Mouse (Mus musculus) MEL (cell line): Measurements from ENCODE around the gene Sgsm2. TPM values are rescaled to one million over a fixed set of nuclear protein-coding genes. Genes with fewer than 3 reads are reported as not detected.

Source experiments
- DNase-seq: peaks from one replicate; pipeline ENCODE4 v3.0.0; 2011; ENCODE audit warnings: low read depth, low spot score
- H3K27ac ChIP-seq: 2 replicates; pipeline ENCODE4 v1.5.1; 2012; ENCODE audit warnings: low read depth, mild to moderate bottlenecking, control low read depth, low read length, moderate library complexity; ENCODE audit not compliant: control insufficient read depth
- H3K27me3 ChIP-seq, 2 experiments: fragments of 150-350 bp in 1 of 2; sonication (generic) in 1 of 2; 2 replicates each; pipeline ENCODE4 v1.6.1; 2012; ENCODE audit warnings: low read length in 2 of 2, mild to moderate bottlenecking in 2 of 2, improper control_type of control experiment in 1 of 2, moderate library complexity in 1 of 2; ENCODE audit not compliant: insufficient read depth in 2 of 2, control insufficient read depth in 1 of 2
- H3K36me3 ChIP-seq, 2 experiments: 2 replicates each; pipeline ENCODE4 v1.6.1; 2012 to 2014; ENCODE audit warnings: low read length in 2 of 2, improper control_type of control experiment in 1 of 2, inconsistent platforms in 1 of 2, mild to moderate bottlenecking in 1 of 2; ENCODE audit not compliant: insufficient read depth in 2 of 2, control insufficient read depth in 1 of 2
- H3K4me1 ChIP-seq, 2 experiments: fragments of 150-350 bp in 1 of 2; sonication (generic) in 1 of 2; 2 replicates each; pipeline ENCODE4 v1.6.1; 2012; ENCODE audit warnings: low read length in 2 of 2, improper control_type of control experiment in 1 of 2, mild to moderate bottlenecking in 1 of 2; ENCODE audit not compliant: insufficient read depth in 2 of 2, control insufficient read depth in 1 of 2
- H3K4me3 ChIP-seq, 2 experiments: fragments of 150-350 bp in 1 of 2; sonication (generic) in 1 of 2; 2 replicates each; pipeline ENCODE4 v1.5.1; 2012; ENCODE audit warnings: low read depth in 2 of 2, low read length in 2 of 2, mild to moderate bottlenecking in 2 of 2, moderate library complexity in 2 of 2, control low read depth in 1 of 2, improper control_type of control experiment in 1 of 2; ENCODE audit not compliant: control insufficient read depth in 1 of 2, insufficient read depth in 1 of 2
- H3K79me2 ChIP-seq: 2 replicates; pipeline ENCODE4 v1.6.1; 2012; ENCODE audit warnings: mild to moderate bottlenecking, low read length, moderate library complexity; ENCODE audit not compliant: control insufficient read depth, poor library complexity, insufficient read depth
- H3K9ac ChIP-seq: 2 replicates; pipeline ENCODE4 v1.6.1; 2012; ENCODE audit warnings: low read depth, mild to moderate bottlenecking, control low read depth, low read length, moderate library complexity; ENCODE audit not compliant: control insufficient read depth, poor library complexity, severe bottlenecking
- H3K9me3 ChIP-seq: fragments of 150-350 bp; sonication (generic); replicated peaks from 2 replicates; pipeline ENCODE4 v1.6.1; 2012; ENCODE audit warnings: mild to moderate bottlenecking, low read length, improper control_type of control experiment, moderate library complexity; ENCODE audit not compliant: insufficient read depth
- CHD2 ChIP-seq: IDR thresholded peaks from 2 replicates; pipeline ENCODE4 v1.6.1; 2011; ENCODE audit warnings: low read length, improper control_type of control experiment
- EP300 ChIP-seq, 2 experiments: IDR thresholded peaks; 2 replicates each; pipeline ENCODE4 v1.6.1; 2011; ENCODE audit warnings: improper control_type of control experiment in 2 of 2, low read length in 2 of 2, low read depth in 1 of 2, mild to moderate bottlenecking in 1 of 2
- ETS1 ChIP-seq: IDR thresholded peaks from 2 replicates; pipeline ENCODE4 v1.6.1; 2012; ENCODE audit warnings: low read depth, mild to moderate bottlenecking, inconsistent platforms, low read length, improper control_type of control experiment, moderate library complexity
- GABPA ChIP-seq: IDR thresholded peaks from 2 replicates; pipeline ENCODE4 v1.6.1; 2012; ENCODE audit warnings: low read depth, mild to moderate bottlenecking, inconsistent platforms, low read length, improper control_type of control experiment, moderate library complexity
- GATA1 ChIP-seq: IDR thresholded peaks from 2 replicates; pipeline ENCODE4 v1.6.1; 2011; ENCODE audit warnings: low read depth, low read length, improper control_type of control experiment
- JUND ChIP-seq: IDR thresholded peaks from 2 replicates; pipeline ENCODE4 v1.6.1; 2011; ENCODE audit warnings: low read depth, mild to moderate bottlenecking, improper control_type of control experiment, low read length
- MAFK ChIP-seq: IDR thresholded peaks from 2 replicates; pipeline ENCODE4 v1.6.1; 2011; ENCODE audit warnings: low read depth, mild to moderate bottlenecking, low read length, improper control_type of control experiment, borderline replicate concordance
- MAZ ChIP-seq: IDR thresholded peaks from 2 replicates; pipeline ENCODE4 v1.6.1; 2012; ENCODE audit warnings: low read depth, mild to moderate bottlenecking, inconsistent platforms, low read length, improper control_type of control experiment
- MEF2A ChIP-seq: IDR thresholded peaks from 2 replicates; pipeline ENCODE4 v1.6.1; 2014; ENCODE audit warnings: low read depth, mild to moderate bottlenecking, inconsistent platforms, low read length, improper control_type of control experiment; ENCODE audit not compliant: poor library complexity, insufficient replicate concordance, severe bottlenecking; ENCODE audit errors: extremely low read depth
- MXI1 ChIP-seq: IDR thresholded peaks from 2 replicates; pipeline ENCODE4 v1.6.1; 2011; ENCODE audit warnings: mild to moderate bottlenecking, low read depth, low read length, improper control_type of control experiment
- MYC ChIP-seq: IDR thresholded peaks from 2 replicates; pipeline ENCODE4 v1.6.1; 2011; ENCODE audit warnings: low read depth, mild to moderate bottlenecking, low read length, improper control_type of control experiment, moderate library complexity
- NELFE ChIP-seq: IDR thresholded peaks from 2 replicates; pipeline ENCODE4 v1.6.1; 2011; ENCODE audit warnings: low read depth, low read length, improper control_type of control experiment
- NRF1 ChIP-seq: IDR thresholded peaks from 2 replicates; pipeline ENCODE4 v1.6.1; 2014; ENCODE audit warnings: low read depth, mild to moderate bottlenecking, inconsistent platforms, low read length, improper control_type of control experiment, moderate library complexity; ENCODE audit not compliant: poor library complexity, insufficient read depth, severe bottlenecking
- POLR2AphosphoS2 ChIP-seq: IDR thresholded peaks from 2 replicates; pipeline ENCODE4 v1.6.1; 2011; ENCODE audit warnings: low read length, improper control_type of control experiment
- POLR2AphosphoS5 ChIP-seq: IDR thresholded peaks from 2 replicates; pipeline ENCODE4 v1.6.1; 2012; ENCODE audit warnings: low read depth, borderline replicate concordance, mild to moderate bottlenecking, inconsistent platforms, low read length, moderate library complexity, mixed read lengths
- RCOR1 ChIP-seq: IDR thresholded peaks from 2 replicates; pipeline ENCODE4 v1.6.1; 2012; ENCODE audit warnings: low read depth, mild to moderate bottlenecking, inconsistent platforms, low read length, improper control_type of control experiment
- SIN3A ChIP-seq: IDR thresholded peaks from 2 replicates; pipeline ENCODE4 v1.6.1; 2012; ENCODE audit warnings: low read length, improper control_type of control experiment, inconsistent platforms
- SMC3 ChIP-seq: IDR thresholded peaks from 2 replicates; pipeline ENCODE4 v1.6.1; 2011; ENCODE audit warnings: low read depth, low read length, improper control_type of control experiment
- TBP ChIP-seq: IDR thresholded peaks from 2 replicates; pipeline ENCODE4 v1.8.0; 2011; ENCODE audit warnings: low read depth, low read length, improper control_type of control experiment
- UBTF ChIP-seq: IDR thresholded peaks from 2 replicates; pipeline ENCODE4 v1.6.1; 2012; ENCODE audit warnings: low read depth, mild to moderate bottlenecking, inconsistent platforms, low read length, improper control_type of control experiment, moderate library complexity, borderline replicate concordance; ENCODE audit not compliant: insufficient read depth
- USF1 ChIP-seq: IDR thresholded peaks from 2 replicates; pipeline ENCODE4 v1.6.1; 2014; ENCODE audit warnings: low read depth, mild to moderate bottlenecking, inconsistent platforms, low read length, improper control_type of control experiment, moderate library complexity
- USF2 ChIP-seq, 2 experiments: IDR thresholded peaks; 2 replicates each; pipeline ENCODE4 v1.6.1; 2011 to 2012; ENCODE audit warnings: improper control_type of control experiment in 2 of 2, low read length in 2 of 2, borderline replicate concordance in 1 of 2, inconsistent platforms in 1 of 2, low read depth in 1 of 2, mild to moderate bottlenecking in 1 of 2; ENCODE audit not compliant: insufficient read depth in 1 of 2
- ZC3H11A ChIP-seq: IDR thresholded peaks from 2 replicates; pipeline ENCODE4 v1.6.1; 2012; ENCODE audit warnings: low read depth, mild to moderate bottlenecking, inconsistent platforms, low read length, improper control_type of control experiment
- polyA plus RNA-seq, 2 experiments: library from polyadenylated mRNA; stranded (reverse) in 1 of 2; unstranded in 1 of 2; fragments of >175 nt in 1 of 2; fragments of >200 nt in 1 of 2; gene quantifications; 2 replicates each; pipeline versions ENCODE4 v1.2.1 to v1.2.4; 2012; ENCODE audit warnings: low replicate concordance in 2 of 2, low read depth in 1 of 2; ENCODE audit not compliant: insufficient read length in 2 of 2, insufficient read depth in 1 of 2, missing spikeins in 1 of 2
- total RNA-seq: library from RNA; depleted of rRNA; stranded (reverse); fragments of 300-350 nt; gene quantifications from 2 replicates; pipeline ENCODE4 v1.2.3, GENCODE M21; 2012

The Sgsm2 gene
- total and polyA plus RNA-seq, 3 experiments: 7.2 to 15.1 TPM; not detected in 1

DNA sequence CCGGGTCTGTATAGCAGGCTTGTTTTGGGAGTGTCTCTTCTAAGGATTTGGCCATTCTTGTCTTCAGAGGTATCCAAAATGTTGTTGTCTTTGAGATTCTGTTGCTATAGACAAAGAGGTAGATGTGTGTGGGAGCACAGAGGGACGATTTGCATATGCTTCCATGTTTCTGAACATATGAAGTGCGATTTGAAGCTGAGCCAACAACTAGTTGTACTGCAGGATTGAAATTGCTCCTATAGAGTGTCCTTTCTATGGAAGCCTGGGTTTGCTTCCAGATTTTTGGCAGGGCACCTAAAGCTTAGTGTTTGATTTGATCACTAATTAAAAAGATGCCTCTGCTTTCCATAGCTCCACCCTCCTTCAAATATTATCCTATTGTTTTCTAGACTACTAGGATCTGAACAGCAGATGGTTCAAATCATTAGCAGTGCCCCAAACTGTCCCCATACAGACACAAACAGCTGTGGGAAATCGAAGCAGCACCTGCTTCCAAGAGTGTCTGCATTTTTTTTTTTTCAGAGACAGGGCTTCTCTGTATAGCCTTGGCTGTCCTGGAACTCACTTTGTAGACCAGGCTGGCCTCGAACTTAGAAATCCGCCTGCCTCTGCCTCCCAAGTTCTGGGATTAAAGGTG is 89.5 kb downstream of the Sgsm2 start:
- no peak for DNase-seq
- no peak for TF ChIP-seq MAZ
- TF ChIP-seq CHD2: no peak
- no peak for TF ChIP-seq GATA1
- TF ChIP-seq JUND: no peak
- no peak for TF ChIP-seq SIN3A
- no peak for TF ChIP-seq EP300 (IDR thresholded peaks at IDR 0.05; ENCODE audit: low read depth in 1 of 2, low read length in 2 of 2)
- TF ChIP-seq ETS1: no peak
- TF ChIP-seq RCOR1: no peak
- no peak for TF ChIP-seq NELFE
- TF ChIP-seq UBTF: no peak
- no peak for TF ChIP-seq ZC3H11A
- TF ChIP-seq NRF1: no peak
- no peak for TF ChIP-seq GABPA
- no peak for TF ChIP-seq POLR2AphosphoS5
- TF ChIP-seq USF1: no peak
- no peak for TF ChIP-seq SMC3
- no peak for TF ChIP-seq USF2 (IDR thresholded peaks at IDR 0.05; ENCODE audit: borderline replicate concordance in 1 of 2, insufficient read depth in 1 of 2, low read depth in 1 of 2, low read length in 2 of 2)
- H3K36me3 ChIP-seq: peaks cover 20 to 44% of the 10 kb centered on the region in 2 experiments
- no peaks in the 10 kb centered on the region for H3K9me3 ChIP-seq
- no peak overlapping the region for H3K9ac ChIP-seq
- no peak overlapping the region for H3K4me3 ChIP-seq
- H3K27ac ChIP-seq: no peak overlapping the region
- H3K27me3 ChIP-seq: no peaks in the 10 kb centered on the region
- peaks cover 0 to 6% of the 10 kb centered on the region in 2 experiments; a peak in 2 of 4 replicates for H3K4me1 ChIP-seq
- H3K79me2 ChIP-seq: no peaks in the 10 kb centered on the region; the same call in 1 of the 2 replicates

DNA sequence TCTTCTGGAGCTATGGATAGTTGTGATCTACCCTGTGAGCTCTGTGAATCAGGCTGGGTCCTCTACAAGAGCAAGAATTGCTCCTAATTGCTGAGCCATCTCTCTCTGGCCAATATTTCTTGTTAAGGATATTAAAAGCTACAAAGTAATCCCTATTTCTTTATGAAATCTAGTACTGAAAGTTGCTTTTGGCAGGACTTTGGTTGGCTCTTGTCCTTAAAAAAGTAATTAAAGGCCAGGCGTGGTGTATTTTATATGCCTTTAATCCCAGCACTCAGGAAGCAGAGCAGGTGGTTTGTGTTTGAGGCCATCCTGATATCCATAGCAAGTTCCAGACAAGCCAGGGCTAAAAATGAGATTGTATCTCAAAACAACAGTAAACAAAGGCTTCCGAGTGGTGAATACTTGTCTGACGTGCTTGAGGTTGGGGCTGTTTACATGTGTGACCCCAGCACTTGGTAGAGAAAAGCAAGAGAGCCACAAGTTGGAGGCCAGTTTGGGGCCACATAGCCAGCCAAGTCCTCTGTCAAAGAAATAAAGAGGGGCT is 92.7 kb downstream of the Sgsm2 start:
- Histone ChIP-seq H3K9me3 (no peaks in the 10 kb centered on the region), H3K4me1 (peaks cover 9 to 19% of the 10 kb centered on the region in 2 experiments), H3K27ac (no peak overlapping the region), H3K27me3 (no peaks in the 10 kb centered on the region), H3K4me3 (no peak overlapping the region), H3K79me2 (peaks cover 3% of the 10 kb centered on the region), H3K36me3 (peaks cover 35 to 39% of the 10 kb centered on the region in 2 experiments), H3K9ac (no peak overlapping the region)
- TF ChIP-seq MYC: no peak
- no peak for TF ChIP-seq SMC3
- TF ChIP-seq MEF2A: no peak
- TF ChIP-seq TBP: no peak
- no peak for TF ChIP-seq POLR2AphosphoS2
- no peak for TF ChIP-seq SIN3A
- no peak for TF ChIP-seq MXI1
- TF ChIP-seq MAFK: no peak
- no peak for DNase-seq
